Mouse (Mus musculus) heart, embryonic 13.5 days (tissue): ENCODE measurements around the gene Marveld3. TPM values are rescaled to one million over a fixed set of nuclear protein-coding genes. Genes with fewer than 3 reads are reported as not detected.

Experiments used
- polyA plus RNA-seq: library from polyadenylated mRNA; unstranded; fragments of >200 nt; fragmentation: Nextera tagmentation; extraction: Ambion mirVana; gene quantifications from 2 replicates; pipeline ENCODE4 v1.2.1, GENCODE M21; 2015

Gene Marveld3
- polyA plus RNA-seq, 1 experiment from 2014 or later = 0.86 TPM

Other genes with a start within 250 kb of the Marveld3 start
- 4.3 and 4.4 TPM in 2 replicates for gene Atxn1l, start 224.5 kb downstream of the Marveld3 start, polyA plus RNA-seq
- 26.5 and 26.6 TPM in 2 replicates for gene Ap1g1, start 183.6 kb downstream of the Marveld3 start, polyA plus RNA-seq
- gene Phlpp2, start 93.7 kb downstream of the Marveld3 start, polyA plus RNA-seq = 1.7 and 1.8 TPM in 2 replicates
- gene Tat, start 28.2 kb upstream of the Marveld3 start, polyA plus RNA-seq = 0.27 TPM in 1 of 2 replicates, not detected in the other
- 0.90 and 1.3 TPM in 2 replicates for gene Chst4, start 77.5 kb upstream of the Marveld3 start, polyA plus RNA-seq
- gene Zfp612, start 117.5 kb upstream of the Marveld3 start, polyA plus RNA-seq = 6.0 and 6.4 TPM in 2 replicates
- gene Gm21964, start 139.0 kb upstream of the Marveld3 start, polyA plus RNA-seq = not detected in 2 replicates
- not detected in 2 replicates for gene Gm17720, start 140.6 kb upstream of the Marveld3 start, polyA plus RNA-seq
- 2.2 and 2.8 TPM in 2 replicates for gene Calb2, start 206.0 kb upstream of the Marveld3 start, polyA plus RNA-seq